Mouse (Mus musculus): ENCODE measurements around the gene Mst1r. TPM values are rescaled to one million over a fixed set of nuclear protein-coding genes. Genes with fewer than 3 reads are reported as not detected.

Gene Mst1r
- total and polyA plus RNA-seq, 2 experiments from 2014 or later = 0.69 to 2.7 TPM

GRCm38 (mm10) chr9:107968531-107968930 is 61.9 kb downstream of the Mst1r start:
- Histone ChIP-seq H3K36me3 (ENCODE audit: insufficient read depth, low read length) (no peaks in the 10 kb centered on the region), H3K9ac (replicated peaks; ENCODE audit: low read length) (no peak overlapping the region), H3K4me3 (ENCODE audit: low read length) (no peak overlapping the region), H3K4me1 (ENCODE audit: insufficient read depth, low read length) (no peaks in the 10 kb centered on the region), H3K4me2 (ENCODE audit: low read depth, low read length) (no peak overlapping the region), H3K27ac (no peak overlapping the region), H3K27me3 (ENCODE audit: insufficient read depth, low read length) (no peaks in the 10 kb centered on the region), H3K9me3 (ENCODE audit: low read length) (no peaks in the 10 kb centered on the region)
- 94% methylated on average over 7 of the region's 7 CpGs for WGBS
- ATAC-seq (no peak), DNase-seq (ENCODE audit: low spot score) (no peak)
- no peak for TF ChIP-seq CTCF (IDR thresholded peaks at IDR 0.05; ENCODE audit: low read depth)

Other genes starting within 250 kb of the Mst1r start
- gene Slc38a3, start 237.3 kb upstream of the Mst1r start, total RNA-seq (2014; rRNA removed) = 102 and 134 TPM in 2 replicates
- gene Slc38a3, start 237.3 kb upstream of the Mst1r start, polyA plus RNA-seq (2015; fragmentation: Nextera tagmentation; extraction: Ambion mirVana) = 52.1 and 54.5 TPM in 2 replicates
- gene Gnat1, start 227.2 kb upstream of the Mst1r start, total RNA-seq (2014; rRNA removed) = 0.52 TPM in 1 of 2 replicates, not detected in the other
- 2.4 and 2.7 TPM in 2 replicates for gene Gnat1, start 227.2 kb upstream of the Mst1r start, polyA plus RNA-seq (2015; fragmentation: Nextera tagmentation; extraction: Ambion mirVana)
- gene Sema3f, start 196.4 kb upstream of the Mst1r start, total RNA-seq (2014; rRNA removed) = 65.4 and 81.3 TPM in 2 replicates
- gene Sema3f, start 196.4 kb upstream of the Mst1r start, polyA plus RNA-seq (2015; fragmentation: Nextera tagmentation; extraction: Ambion mirVana) = 7.5 and 8.7 TPM in 2 replicates
- 85.5 and 149 TPM in 2 replicates for gene Rbm5, start 135.9 kb upstream of the Mst1r start, total RNA-seq (2014; rRNA removed)
- 142 and 148 TPM in 2 replicates for gene Rbm5, start 135.9 kb upstream of the Mst1r start, polyA plus RNA-seq (2015; fragmentation: Nextera tagmentation; extraction: Ambion mirVana)
- 58.4 and 62.3 TPM in 2 replicates for gene Rbm6, start 33.6 kb upstream of the Mst1r start, total RNA-seq (2014; rRNA removed)
- 55.0 and 57.2 TPM in 2 replicates for gene Rbm6, start 33.6 kb upstream of the Mst1r start, polyA plus RNA-seq (2015; fragmentation: Nextera tagmentation; extraction: Ambion mirVana)
- 21.9 and 28.2 TPM in 2 replicates for gene Mon1a, start 18.7 kb upstream of the Mst1r start, total RNA-seq (2014; rRNA removed)
- 13.2 and 13.8 TPM in 2 replicates for gene Mon1a, start 18.7 kb upstream of the Mst1r start, polyA plus RNA-seq (2015; fragmentation: Nextera tagmentation; extraction: Ambion mirVana)
- gene Actl11, start 21.6 kb downstream of the Mst1r start, total RNA-seq (2014; rRNA removed) = not detected in 2 replicates
- not detected in 2 replicates for gene Actl11, start 21.6 kb downstream of the Mst1r start, polyA plus RNA-seq (2015; fragmentation: Nextera tagmentation; extraction: Ambion mirVana)
- gene Camkv, start 28.8 kb downstream of the Mst1r start, total RNA-seq (2014; rRNA removed) = 80.1 and 87.4 TPM in 2 replicates
- 59.1 and 61.5 TPM in 2 replicates for gene Camkv, start 28.8 kb downstream of the Mst1r start, polyA plus RNA-seq (2015; fragmentation: Nextera tagmentation; extraction: Ambion mirVana)
- 8.4 and 23.3 TPM in 2 replicates for gene Traip, start 43.3 kb downstream of the Mst1r start, total RNA-seq (2014; rRNA removed)
- gene Traip, start 43.3 kb downstream of the Mst1r start, polyA plus RNA-seq (2015; fragmentation: Nextera tagmentation; extraction: Ambion mirVana) = 9.2 and 10.5 TPM in 2 replicates
- gene Uba7, start 68.6 kb downstream of the Mst1r start, total RNA-seq (2014; rRNA removed) = 6.0 and 12.8 TPM in 2 replicates
- 6.2 and 7.4 TPM in 2 replicates for gene Uba7, start 68.6 kb downstream of the Mst1r start, polyA plus RNA-seq (2015; fragmentation: Nextera tagmentation; extraction: Ambion mirVana)
- 0.18 and 0.78 TPM in 2 replicates for gene Gm20661, start 76.2 kb downstream of the Mst1r start, total RNA-seq (2014; rRNA removed)
- 0.54 TPM in 1 of 2 replicates, not detected in the other for gene Gm20661, start 76.2 kb downstream of the Mst1r start, polyA plus RNA-seq (2015; fragmentation: Nextera tagmentation; extraction: Ambion mirVana)
- 5.5 and 7.3 TPM in 2 replicates for gene Inka1, start 79.0 kb downstream of the Mst1r start, total RNA-seq (2014; rRNA removed)
- 16.6 and 18.0 TPM in 2 replicates for gene Inka1, start 79.0 kb downstream of the Mst1r start, polyA plus RNA-seq (2015; fragmentation: Nextera tagmentation; extraction: Ambion mirVana)
- 1.2 and 1.5 TPM in 2 replicates for gene Cdhr4, start 85.6 kb downstream of the Mst1r start, total RNA-seq (2014; rRNA removed)
- 0.45 and 0.91 TPM in 2 replicates for gene Cdhr4, start 85.6 kb downstream of the Mst1r start, polyA plus RNA-seq (2015; fragmentation: Nextera tagmentation; extraction: Ambion mirVana)
- 3.3 TPM in 1 of 2 replicates, not detected in the other for gene Gm20662, start 89.5 kb downstream of the Mst1r start, total RNA-seq (2014; rRNA removed)
- gene Gm20662, start 89.5 kb downstream of the Mst1r start, polyA plus RNA-seq (2015; fragmentation: Nextera tagmentation; extraction: Ambion mirVana) = 0.81 TPM in 1 of 2 replicates, not detected in the other
- 257 and 258 TPM in 2 replicates for gene Ip6k1, start 95.6 kb downstream of the Mst1r start, total RNA-seq (2014; rRNA removed)
- gene Ip6k1, start 95.6 kb downstream of the Mst1r start, polyA plus RNA-seq (2015; fragmentation: Nextera tagmentation; extraction: Ambion mirVana) = 79.6 and 83.6 TPM in 2 replicates
- gene Gmppb, start 142.4 kb downstream of the Mst1r start, total RNA-seq (2014; rRNA removed) = 13.0 and 13.3 TPM in 2 replicates
- 17.1 and 18.1 TPM in 2 replicates for gene Gmppb, start 142.4 kb downstream of the Mst1r start, polyA plus RNA-seq (2015; fragmentation: Nextera tagmentation; extraction: Ambion mirVana)
- 4.8 and 6.1 TPM in 2 replicates for gene Amigo3, start 146.3 kb downstream of the Mst1r start, total RNA-seq (2014; rRNA removed)
- gene Amigo3, start 146.3 kb downstream of the Mst1r start, polyA plus RNA-seq (2015; fragmentation: Nextera tagmentation; extraction: Ambion mirVana) = 1.8 and 2.1 TPM in 2 replicates
- gene Mst1, start 173.6 kb downstream of the Mst1r start, total RNA-seq (2014; rRNA removed) = 0.29 TPM in 1 of 2 replicates, not detected in the other
- gene Mst1, start 173.6 kb downstream of the Mst1r start, polyA plus RNA-seq (2015; fragmentation: Nextera tagmentation; extraction: Ambion mirVana) = not detected in 2 replicates
- gene Rnf123, start 176.5 kb downstream of the Mst1r start, total RNA-seq (2014; rRNA removed) = 59.0 and 60.4 TPM in 2 replicates
- gene Rnf123, start 176.5 kb downstream of the Mst1r start, polyA plus RNA-seq (2015; fragmentation: Nextera tagmentation; extraction: Ambion mirVana) = 41.8 and 43.8 TPM in 2 replicates
- 47.8 and 53.3 TPM in 2 replicates for gene Apeh, start 187.7 kb downstream of the Mst1r start, total RNA-seq (2014; rRNA removed)
- gene Apeh, start 187.7 kb downstream of the Mst1r start, polyA plus RNA-seq (2015; fragmentation: Nextera tagmentation; extraction: Ambion mirVana) = 39.6 and 40.4 TPM in 2 replicates